Mouse (Mus musculus) embryonic fibroblast, embryonic 13.5 days (primary cell): ENCODE results near the gene Fam104a. TPM values are rescaled to one million over a fixed set of nuclear protein-coding genes. Genes with fewer than 3 reads are reported as not detected.

Experiments
- H3K27ac ChIP-seq: 2 replicates; pipeline ENCODE4 v1.5.1; 2012; ENCODE audit warnings: low read length, control low read depth, inconsistent platforms; ENCODE audit not compliant: insufficient read depth
- H3K4me1 ChIP-seq: 2 replicates; pipeline ENCODE4 v1.6.1; 2011; ENCODE audit warnings: low read length; ENCODE audit not compliant: control insufficient read depth, insufficient read depth
- H3K4me3 ChIP-seq: 2 replicates; pipeline ENCODE4 v1.5.1; 2011; ENCODE audit warnings: mild to moderate bottlenecking, control low read depth, low read length; ENCODE audit not compliant: insufficient read depth
- CTCF ChIP-seq: IDR thresholded peaks from 2 replicates; pipeline ENCODE4 v1.5.1; 2011; ENCODE audit warnings: mild to moderate bottlenecking, control low read depth, low read length, moderate library complexity, borderline replicate concordance; ENCODE audit not compliant: insufficient read depth
- POLR2A ChIP-seq: IDR thresholded peaks from 2 replicates; pipeline ENCODE4 v1.6.1; 2011; ENCODE audit warnings: low read depth, mild to moderate bottlenecking, control low read depth, low read length, moderate library complexity
- polyA plus RNA-seq: library from polyadenylated mRNA; stranded (reverse); fragments of >200 nt; gene quantifications from 2 replicates; pipeline ENCODE4 v1.2.4, GENCODE M21; 2011; ENCODE audit warnings: low read depth; ENCODE audit not compliant: missing spikeins, insufficient read length

The Fam104a gene
- polyA plus RNA-seq, 1 experiment = 26.0 TPM

- TF ChIP-seq CTCF (no peak), POLR2A (no peak)
- H3K4me3 ChIP-seq = peak overlapping the region; percentile 70
- peaks cover 5% of the 10 kb centered on the region; the same call in 1 of the 2 replicates for H3K4me1 ChIP-seq
- H3K27ac ChIP-seq = peak overlapping the region; percentile 88
Measured at GRCm38 (mm10) chr11:113683627-113683956, 363 bp downstream of the Fam104a start.

GRCm38 (mm10) chr11:113682897-113683626, 893 bp downstream of the Fam104a start:
- H3K4me1 ChIP-seq = peaks cover 5% of the 10 kb centered on the region; the same call in 1 of the 2 replicates
- H3K27ac ChIP-seq = peak overlapping the region; percentile 88
- TF ChIP-seq POLR2A (peak; percentile 50), CTCF (no peak)
- peak overlapping the region; percentile 70 for H3K4me3 ChIP-seq

GRCm38 (mm10) chr11:113681979-113682378, 2.0 kb downstream of the Fam104a start:
- H3K27ac ChIP-seq = no peak overlapping the region

GRCm38 (mm10) chr11:113680954-113681353, 3.0 kb downstream of the Fam104a start:
- Histone ChIP-seq H3K27ac (no peak overlapping the region), H3K4me3 (no peak overlapping the region), H3K4me1 (peaks cover 5% of the 10 kb centered on the region; the same call in 1 of the 2 replicates)
- TF ChIP-seq POLR2A (no peak), CTCF (no peak)

More at GRCm38 (mm10) chr11:113681979-113682378, 2.0 kb downstream of the Fam104a start:
- Histone ChIP-seq H3K4me1 (peaks cover 5% of the 10 kb centered on the region; the same call in 1 of the 2 replicates), H3K4me3 (0 out of 2 replicates have a peak overlapping the region, but pooled peaks have one; percentile 16)
- no peak for TF ChIP-seq POLR2A
- no peak for TF ChIP-seq CTCF

GRCm38 (mm10) chr11:113678373-113678772, 5.6 kb downstream of the Fam104a start:
- peaks cover 3% of the 10 kb centered on the region; the same call in 1 of the 2 replicates for H3K4me1 ChIP-seq
- no peak overlapping the region for H3K27ac ChIP-seq
- TF ChIP-seq POLR2A = no peak
- TF ChIP-seq CTCF = no peak
- H3K4me3 ChIP-seq = no peak overlapping the region

- Histone ChIP-seq H3K4me3 (no peak overlapping the region), H3K27ac (no peak overlapping the region), H3K4me1 (peaks cover 3% of the 10 kb centered on the region; the same call in 1 of the 2 replicates)
- TF ChIP-seq POLR2A = no peak
- TF ChIP-seq CTCF = no peak
Measured at GRCm38 (mm10) chr11:113677378-113677777, 6.6 kb downstream of the Fam104a start.

- TF ChIP-seq CTCF (no peak), POLR2A (no peak)
- no peak overlapping the region for H3K4me3 ChIP-seq
- H3K4me1 ChIP-seq = peaks cover 3% of the 10 kb centered on the region; the same call in 1 of the 2 replicates
- no peak overlapping the region for H3K27ac ChIP-seq
Measured at GRCm38 (mm10) chr11:113676847-113677246, 7.1 kb downstream of the Fam104a start.

GRCm38 (mm10) chr11:113674595-113674994, 9.4 kb downstream of the Fam104a start:
- Histone ChIP-seq H3K4me3 (no peak overlapping the region), H3K27ac (no peak overlapping the region), H3K4me1 (no peaks in the 10 kb centered on the region)
- TF ChIP-seq CTCF (no peak), POLR2A (no peak)

GRCm38 (mm10) chr11:113673614-113674013, 10.3 kb downstream of the Fam104a start:
- no peaks in the 10 kb centered on the region for H3K4me1 ChIP-seq
- H3K27ac ChIP-seq = no peak overlapping the region
- TF ChIP-seq CTCF (no peak), POLR2A (no peak)
- H3K4me3 ChIP-seq = no peak overlapping the region

GRCm38 (mm10) chr11:113669711-113670110, 14.2 kb downstream of the Fam104a start:
- no peak overlapping the region for H3K27ac ChIP-seq
- no peaks in the 10 kb centered on the region for H3K4me1 ChIP-seq
- TF ChIP-seq POLR2A = no peak
- no peak for TF ChIP-seq CTCF
- H3K4me3 ChIP-seq = no peak overlapping the region
